Mouse (Mus musculus): ENCODE results near the gene Msx3. TPM values are rescaled to one million over a fixed set of nuclear protein-coding genes. Genes with fewer than 3 reads are reported as not detected.

Gene Msx3
- polyA plus RNA-seq (2015; fragmentation: Nextera tagmentation; extraction: Ambion mirVana): not detected in 2 replicates

GRCm38 (mm10) chr7:140048361-140049114 is at the start of gene Msx3:
Gene Msx3, minus strand, starts transcription at chr7:140049089.
- Histone ChIP-seq H3K9ac (ENCODE audit: low read depth, low read length) (no peak within 1 kb of the TSS), H3K4me1 (replicated peaks; ENCODE audit: control insufficient read depth, insufficient read depth, low read length) (peaks cover 4% of the 10 kb centered on the region; the same call in 1 of the 2 replicates), H3K27ac (ENCODE audit: low read depth, low read length) (no peak within 1 kb of the TSS), H3K4me3 (ENCODE audit: low read depth, low read length) (peak within 1 kb of the TSS; percentile 52), H3K27me3 (replicated peaks; ENCODE audit: control insufficient read depth, insufficient read depth, low read length) (peaks cover 88% of the 10 kb centered on the region), H3K36me3 (ENCODE audit: control insufficient read depth, insufficient read depth) (no peaks in the 10 kb centered on the region), H3K4me2 (replicated peaks; ENCODE audit: low read depth) (peak within 1 kb of the TSS; percentile 85), H3K9me3 (ENCODE audit: control insufficient read depth) (no peaks in the 10 kb centered on the region)
- no peak for TF ChIP-seq CTCF (IDR thresholded peaks at IDR 0.05; ENCODE audit: low read depth)
- no peak for ATAC-seq
- under 1% methylated on average over 56 of the region's 56 CpGs for WGBS

GRCm38 (mm10) chr7:140098466-140098865 is 49.6 kb upstream of the Msx3 start:
- WGBS: 84% methylated on average over 1 of the region's 1 CpGs
- TF ChIP-seq CTCF (IDR thresholded peaks at IDR 0.05; ENCODE audit: low read depth): no peak
- Histone ChIP-seq H3K4me3 (ENCODE audit: low read depth, low read length) (no peak overlapping the region), H3K27ac (ENCODE audit: low read depth, low read length) (no peak overlapping the region), H3K4me2 (replicated peaks; ENCODE audit: low read depth) (no peak overlapping the region), H3K27me3 (replicated peaks; ENCODE audit: control insufficient read depth, insufficient read depth, low read length) (no peaks in the 10 kb centered on the region), H3K4me1 (replicated peaks; ENCODE audit: control insufficient read depth, insufficient read depth, low read length) (peaks cover 5% of the 10 kb centered on the region; the same call in 1 of the 2 replicates), H3K9ac (ENCODE audit: low read depth, low read length) (no peak overlapping the region), H3K9me3 (ENCODE audit: control insufficient read depth) (no peaks in the 10 kb centered on the region), H3K36me3 (ENCODE audit: control insufficient read depth, insufficient read depth) (peaks cover 22% of the 10 kb centered on the region)
- ATAC-seq: no peak

- H3K4me3 ChIP-seq (ENCODE audit: low read depth, low read length): no peak overlapping the region
- H3K36me3 ChIP-seq (ENCODE audit: control insufficient read depth, insufficient read depth): peaks cover 22% of the 10 kb centered on the region
- TF ChIP-seq CTCF (IDR thresholded peaks at IDR 0.05; ENCODE audit: low read depth): no peak
- no peaks in the 10 kb centered on the region for H3K27me3 ChIP-seq (replicated peaks; ENCODE audit: control insufficient read depth, insufficient read depth, low read length)
- ATAC-seq: no peak
- H3K4me1 ChIP-seq (replicated peaks; ENCODE audit: control insufficient read depth, insufficient read depth, low read length): no peaks in the 10 kb centered on the region
- H3K9me3 ChIP-seq (ENCODE audit: control insufficient read depth): no peaks in the 10 kb centered on the region
- H3K27ac ChIP-seq (ENCODE audit: low read depth, low read length): 0 out of 2 replicates have a peak overlapping the region, but pooled peaks have one; percentile 28
- peak overlapping the region; percentile 24; the same call in 1 of the 2 replicates for H3K4me2 ChIP-seq (replicated peaks; ENCODE audit: low read depth)
- H3K9ac ChIP-seq (ENCODE audit: low read depth, low read length): no peak overlapping the region
Measured at GRCm38 (mm10) chr7:140096055-140096454, 47.2 kb upstream of the Msx3 start.

GRCm38 (mm10) chr7:140095556-140095955 is 46.7 kb upstream of the Msx3 start:
- Histone ChIP-seq H3K4me2 (replicated peaks; ENCODE audit: low read depth) (peak overlapping the region; percentile 66), H3K27ac (ENCODE audit: low read depth, low read length) (peak overlapping the region; percentile 28), H3K4me3 (ENCODE audit: low read depth, low read length) (no peak overlapping the region), H3K9ac (ENCODE audit: low read depth, low read length) (no peak overlapping the region), H3K4me1 (replicated peaks; ENCODE audit: control insufficient read depth, insufficient read depth, low read length) (no peaks in the 10 kb centered on the region), H3K27me3 (replicated peaks; ENCODE audit: control insufficient read depth, insufficient read depth, low read length) (no peaks in the 10 kb centered on the region), H3K9me3 (ENCODE audit: control insufficient read depth) (no peaks in the 10 kb centered on the region), H3K36me3 (ENCODE audit: control insufficient read depth, insufficient read depth) (peaks cover 22% of the 10 kb centered on the region)
- TF ChIP-seq CTCF (IDR thresholded peaks at IDR 0.05; ENCODE audit: low read depth): no peak
- ATAC-seq: peak; percentile 34; the same call in 1 of the 2 replicates
- WGBS: 14% methylated on average over 1 of the region's 1 CpGs

- H3K36me3 ChIP-seq (ENCODE audit: control insufficient read depth, insufficient read depth): peaks cover 22% of the 10 kb centered on the region
- H3K9me3 ChIP-seq (ENCODE audit: control insufficient read depth): no peaks in the 10 kb centered on the region
- ATAC-seq: 0 out of 2 replicates have a peak, but pooled peaks have one; percentile 28
- peak overlapping the region; percentile 20 for H3K4me3 ChIP-seq (ENCODE audit: low read depth, low read length)
- 26% methylated on average over 5 of the region's 5 CpGs for WGBS
- H3K27ac ChIP-seq (ENCODE audit: low read depth, low read length): peak overlapping the region; percentile 16
- TF ChIP-seq CTCF (IDR thresholded peaks at IDR 0.05; ENCODE audit: low read depth): no peak
- H3K9ac ChIP-seq (ENCODE audit: low read depth, low read length): no peak overlapping the region
- H3K27me3 ChIP-seq (replicated peaks; ENCODE audit: control insufficient read depth, insufficient read depth, low read length): no peaks in the 10 kb centered on the region
- no peaks in the 10 kb centered on the region for H3K4me1 ChIP-seq (replicated peaks; ENCODE audit: control insufficient read depth, insufficient read depth, low read length)
- H3K4me2 ChIP-seq (replicated peaks; ENCODE audit: low read depth): peak overlapping the region; percentile 66
Measured at GRCm38 (mm10) chr7:140094954-140095353, 46.1 kb upstream of the Msx3 start.

- Histone ChIP-seq H3K4me3 (ENCODE audit: low read depth, low read length) (peak within 1 kb of the TSS; percentile 41), H3K36me3 (ENCODE audit: control insufficient read depth, insufficient read depth) (peaks cover 16% of the 10 kb centered on the region), H3K27me3 (replicated peaks; ENCODE audit: control insufficient read depth, insufficient read depth, low read length) (no peaks in the 10 kb centered on the region), H3K9ac (ENCODE audit: low read depth, low read length) (no peak within 1 kb of the TSS), H3K4me1 (replicated peaks; ENCODE audit: control insufficient read depth, insufficient read depth, low read length) (no peaks in the 10 kb centered on the region), H3K27ac (ENCODE audit: low read depth, low read length) (peak within 1 kb of the TSS; percentile 62), H3K9me3 (ENCODE audit: control insufficient read depth) (no peaks in the 10 kb centered on the region), H3K4me2 (replicated peaks; ENCODE audit: low read depth) (peak within 1 kb of the TSS; percentile 66)
- no peak for TF ChIP-seq CTCF (IDR thresholded peaks at IDR 0.05; ENCODE audit: low read depth)
- 38% methylated on average over 5 of the region's 5 CpGs for WGBS
- peak; percentile 55 for ATAC-seq
Measured at GRCm38 (mm10) chr7:140092924-140093528, 44.1 kb upstream of the Msx3 start, which contains the start of gene Prap1. Gene Prap1, plus strand, starts transcription at chr7:140093395.
